Mouse (Mus musculus): Measurements from ENCODE around the gene Alad. TPM values are rescaled to one million over a fixed set of nuclear protein-coding genes. Genes with fewer than 3 reads are reported as not detected.
A peak's percentile ranks its signal among the peaks of the same experiment; 100 is the strongest.

Alad gene
- polyA plus RNA-seq, 1 experiment = 75.9 TPM

DNA sequence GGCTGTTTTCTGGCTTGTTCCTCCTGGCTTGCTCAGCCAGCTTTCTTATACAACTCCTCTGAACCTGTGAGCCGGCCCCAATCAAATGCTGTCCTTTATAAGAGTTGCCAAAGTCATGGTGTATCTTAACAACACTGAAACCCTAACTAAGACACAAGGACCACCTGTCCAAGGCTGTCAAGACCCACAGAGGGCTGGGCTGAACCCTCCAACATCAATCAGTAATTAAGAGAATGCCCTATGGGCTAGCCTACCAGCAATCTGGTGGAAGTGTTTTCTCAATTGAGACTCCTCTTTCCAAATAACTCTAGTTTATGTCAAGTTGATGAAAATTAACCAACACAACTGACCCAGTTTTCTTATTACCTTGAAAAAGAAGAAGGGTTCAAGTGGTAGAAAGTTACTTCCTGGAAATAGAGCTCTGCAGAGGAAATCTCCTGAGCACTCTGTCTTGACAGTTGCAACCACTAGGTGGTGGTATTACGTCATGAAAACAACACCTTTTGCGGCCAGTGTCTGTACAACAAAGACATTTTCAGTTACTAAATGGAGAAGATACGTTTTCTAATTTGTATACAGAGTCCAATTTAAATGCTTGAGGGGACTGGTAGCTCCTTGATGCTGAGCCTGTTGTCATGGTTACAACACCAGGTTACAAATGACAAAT is 41.4 kb upstream of the Alad start:
- WGBS = 24% methylated on average over 4 of the region's 4 CpGs
- TF ChIP-seq CTCF (IDR thresholded peaks at IDR 0.05; ENCODE audit: borderline replicate concordance, control insufficient read depth, extremely low read depth, insufficient read depth, low read length, poor library complexity) = no peak
- TF ChIP-seq POLR2A (IDR thresholded peaks at IDR 0.05; ENCODE audit: control insufficient read depth, extremely low read depth, insufficient read depth, low read length, poor library complexity) = no peak
- H3K27ac ChIP-seq (ENCODE audit: control insufficient read depth, insufficient read depth, low read length) = no peak overlapping the region
- H3K27me3 ChIP-seq (ENCODE audit: control insufficient read depth, insufficient read depth, low read length) = no peaks in the 10 kb centered on the region
- no peak overlapping the region for H3K4me3 ChIP-seq (ENCODE audit: control insufficient read depth, insufficient read depth, low read length)
- DNase-seq = peak; percentile 83
- peaks cover 13% of the 10 kb centered on the region for H3K4me1 ChIP-seq (replicated peaks; ENCODE audit: control insufficient read depth, insufficient read depth, low read length)
- H3K36me3 ChIP-seq (ENCODE audit: control insufficient read depth, insufficient read depth, low read length) = no peaks in the 10 kb centered on the region

DNA sequence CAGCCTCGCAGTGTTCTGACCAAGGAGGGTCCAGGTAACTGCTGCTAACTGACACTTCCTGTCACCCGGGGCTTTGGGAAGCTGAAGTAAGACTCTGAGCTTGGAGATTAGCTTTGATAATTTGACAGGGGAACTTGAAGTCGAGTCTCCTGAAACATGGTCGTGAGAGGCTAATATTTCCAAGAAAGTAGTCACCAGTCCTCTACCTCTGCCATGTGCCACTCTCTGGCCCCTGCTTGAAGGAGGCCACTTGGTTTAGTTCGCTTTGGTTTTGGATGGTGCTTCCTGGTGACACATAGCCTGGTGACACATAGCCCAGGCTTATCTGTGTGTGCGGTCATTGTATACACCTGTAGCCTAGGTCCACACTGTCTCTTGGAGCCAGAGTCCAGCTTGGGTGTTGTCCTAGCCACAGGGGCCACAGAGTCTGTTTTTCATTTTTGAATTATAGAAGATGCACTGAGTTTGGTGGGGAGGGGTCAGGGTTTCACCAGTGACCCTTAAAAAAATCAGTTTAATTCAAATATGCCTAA is 40.1 kb upstream of the Alad start, which contains the start of gene Rgs3:
Gene Rgs3 (plus strand): TSS at position 51 of the 533 bp plus-strand sequence.
- WGBS = 33% methylated on average over 6 of the region's 6 CpGs
- no peaks in the 10 kb centered on the region for H3K27me3 ChIP-seq (ENCODE audit: control insufficient read depth, insufficient read depth, low read length)
- H3K4me1 ChIP-seq (replicated peaks; ENCODE audit: control insufficient read depth, insufficient read depth, low read length) = peaks cover 13% of the 10 kb centered on the region
- H3K36me3 ChIP-seq (ENCODE audit: control insufficient read depth, insufficient read depth, low read length) = no peaks in the 10 kb centered on the region
- H3K27ac ChIP-seq (ENCODE audit: control insufficient read depth, insufficient read depth, low read length) = no peak within 1 kb of the TSS
- no peak for TF ChIP-seq POLR2A (IDR thresholded peaks at IDR 0.05; ENCODE audit: control insufficient read depth, extremely low read depth, insufficient read depth, low read length, poor library complexity)
- no peak for TF ChIP-seq CTCF (IDR thresholded peaks at IDR 0.05; ENCODE audit: borderline replicate concordance, control insufficient read depth, extremely low read depth, insufficient read depth, low read length, poor library complexity)
- no peak within 1 kb of the TSS for H3K4me3 ChIP-seq (ENCODE audit: control insufficient read depth, insufficient read depth, low read length)
- no peak for DNase-seq

DNA sequence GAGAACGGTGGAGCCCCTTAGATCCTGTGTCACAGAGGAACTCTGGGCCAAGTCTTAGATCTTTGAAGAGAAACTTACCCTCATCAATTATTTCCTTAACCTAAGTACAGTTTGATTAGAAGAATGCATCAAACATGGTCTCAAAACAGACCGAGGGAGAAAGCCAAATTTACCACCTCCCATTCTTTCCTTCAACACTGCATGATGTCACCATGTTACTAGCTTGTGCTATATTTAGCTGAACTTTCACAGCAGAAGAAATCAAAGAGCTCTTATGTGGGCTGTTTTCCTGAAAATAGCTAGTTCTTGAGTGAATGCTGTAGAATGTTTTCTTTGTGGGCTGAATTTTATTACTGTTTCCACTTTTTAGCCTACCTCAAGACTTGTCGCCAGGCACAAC is 37.7 kb upstream of the Alad start:
- DNase-seq = no peak
- no peak for TF ChIP-seq POLR2A (IDR thresholded peaks at IDR 0.05; ENCODE audit: control insufficient read depth, extremely low read depth, insufficient read depth, low read length, poor library complexity)
- no peak for TF ChIP-seq CTCF (IDR thresholded peaks at IDR 0.05; ENCODE audit: borderline replicate concordance, control insufficient read depth, extremely low read depth, insufficient read depth, low read length, poor library complexity)
- no peak overlapping the region for H3K27ac ChIP-seq (ENCODE audit: control insufficient read depth, insufficient read depth, low read length)
- H3K27me3 ChIP-seq (ENCODE audit: control insufficient read depth, insufficient read depth, low read length) = no peaks in the 10 kb centered on the region
- H3K36me3 ChIP-seq (ENCODE audit: control insufficient read depth, insufficient read depth, low read length) = no peaks in the 10 kb centered on the region
- H3K4me1 ChIP-seq (replicated peaks; ENCODE audit: control insufficient read depth, insufficient read depth, low read length) = peaks cover 13% of the 10 kb centered on the region
- WGBS = 14% methylated on average over 3 of the region's 3 CpGs
- no peak overlapping the region for H3K4me3 ChIP-seq (ENCODE audit: control insufficient read depth, insufficient read depth, low read length)

DNA sequence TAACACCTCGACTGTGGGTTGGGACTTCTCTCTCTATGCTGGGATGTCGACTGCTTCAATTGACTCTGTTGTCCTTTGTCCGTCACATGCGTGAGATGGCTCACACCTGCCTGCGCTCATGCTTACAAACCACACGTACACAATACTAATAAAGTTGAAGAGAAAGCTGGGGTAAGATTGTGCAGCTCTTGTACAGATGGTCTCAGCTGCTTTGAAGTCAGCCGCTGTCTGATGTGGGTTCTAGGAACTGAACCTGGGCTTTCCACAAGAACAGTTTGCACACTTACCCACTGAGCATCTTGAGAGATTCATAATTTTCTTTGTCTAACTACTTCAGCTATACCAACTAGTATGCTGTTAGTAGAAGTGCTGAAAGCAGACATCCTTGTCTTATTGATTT is 32.2 kb upstream of the Alad start:
- DNase-seq = peak; percentile 54
- 9% methylated on average over 7 of the region's 7 CpGs for whole genome bisulfite sequencing
- Histone ChIP-seq H3K27me3 (ENCODE audit: control insufficient read depth, insufficient read depth, low read length) (no peaks in the 10 kb centered on the region), H3K36me3 (ENCODE audit: control insufficient read depth, insufficient read depth, low read length) (no peaks in the 10 kb centered on the region), H3K4me1 (replicated peaks; ENCODE audit: control insufficient read depth, insufficient read depth, low read length) (peaks cover 5% of the 10 kb centered on the region), H3K4me3 (ENCODE audit: control insufficient read depth, insufficient read depth, low read length) (no peak overlapping the region), H3K27ac (ENCODE audit: control insufficient read depth, insufficient read depth, low read length) (no peak overlapping the region)
- no peak for TF ChIP-seq POLR2A (IDR thresholded peaks at IDR 0.05; ENCODE audit: control insufficient read depth, extremely low read depth, insufficient read depth, low read length, poor library complexity)
- no peak for TF ChIP-seq CTCF (IDR thresholded peaks at IDR 0.05; ENCODE audit: borderline replicate concordance, control insufficient read depth, extremely low read depth, insufficient read depth, low read length, poor library complexity)

DNA sequence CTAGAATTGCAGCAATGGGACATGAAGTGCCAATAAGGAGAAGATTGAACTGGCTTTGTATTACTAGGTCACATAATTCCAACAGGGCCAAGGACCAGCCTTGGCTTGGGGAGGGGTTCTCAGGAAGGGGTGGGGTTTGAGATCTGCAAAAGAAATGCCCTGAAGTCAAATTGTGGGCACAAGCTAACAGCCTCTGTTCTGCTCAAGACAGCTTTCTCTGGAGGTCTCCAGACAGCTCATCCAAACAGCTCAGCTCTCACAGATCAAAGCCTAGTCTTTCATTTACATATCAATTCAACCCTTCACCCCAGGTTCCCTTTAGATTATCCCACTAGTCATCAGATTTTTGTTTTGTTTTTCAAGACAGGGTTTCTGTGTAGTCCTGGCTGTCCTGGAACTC is 25.1 kb upstream of the Alad start:
- no peaks in the 10 kb centered on the region for H3K27me3 ChIP-seq (ENCODE audit: control insufficient read depth, insufficient read depth, low read length)
- no peak for DNase-seq
- H3K4me1 ChIP-seq (replicated peaks; ENCODE audit: control insufficient read depth, insufficient read depth, low read length) = no peaks in the 10 kb centered on the region
- H3K36me3 ChIP-seq (ENCODE audit: control insufficient read depth, insufficient read depth, low read length) = no peaks in the 10 kb centered on the region
- TF ChIP-seq POLR2A (IDR thresholded peaks at IDR 0.05; ENCODE audit: control insufficient read depth, extremely low read depth, insufficient read depth, low read length, poor library complexity) = no peak
- TF ChIP-seq CTCF (IDR thresholded peaks at IDR 0.05; ENCODE audit: borderline replicate concordance, control insufficient read depth, extremely low read depth, insufficient read depth, low read length, poor library complexity) = no peak
- no peak overlapping the region for H3K4me3 ChIP-seq (ENCODE audit: control insufficient read depth, insufficient read depth, low read length)
- H3K27ac ChIP-seq (ENCODE audit: control insufficient read depth, insufficient read depth, low read length) = no peak overlapping the region

DNA sequence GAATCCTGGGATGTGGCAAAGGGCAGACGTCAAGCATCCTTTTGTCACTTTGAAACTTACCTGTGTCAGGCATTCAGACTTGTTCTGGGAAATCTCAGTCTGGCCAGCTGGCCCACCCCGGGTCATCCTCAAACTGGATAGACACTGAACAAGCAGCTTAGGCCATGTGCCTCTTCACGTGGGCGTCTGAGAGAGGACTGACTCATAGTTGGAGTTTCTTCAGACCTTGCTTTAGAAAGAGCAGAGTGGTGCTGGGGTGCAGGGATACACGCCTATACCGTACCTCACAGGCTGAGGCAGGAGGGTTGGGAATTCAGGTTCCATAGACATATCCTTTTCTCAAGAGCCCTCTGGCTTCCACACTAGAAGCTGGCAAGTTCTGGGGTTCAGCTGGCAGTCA is 24.1 kb upstream of the Alad start:
- no peak for DNase-seq
- H3K27me3 ChIP-seq (ENCODE audit: control insufficient read depth, insufficient read depth, low read length) = no peaks in the 10 kb centered on the region
- TF ChIP-seq CTCF (IDR thresholded peaks at IDR 0.05; ENCODE audit: borderline replicate concordance, control insufficient read depth, extremely low read depth, insufficient read depth, low read length, poor library complexity) = no peak
- no peak for TF ChIP-seq POLR2A (IDR thresholded peaks at IDR 0.05; ENCODE audit: control insufficient read depth, extremely low read depth, insufficient read depth, low read length, poor library complexity)
- 96% methylated on average over 6 of the region's 6 CpGs for WGBS
- no peak overlapping the region for H3K4me3 ChIP-seq (ENCODE audit: control insufficient read depth, insufficient read depth, low read length)
- H3K36me3 ChIP-seq (ENCODE audit: control insufficient read depth, insufficient read depth, low read length) = no peaks in the 10 kb centered on the region
- no peak overlapping the region for H3K27ac ChIP-seq (ENCODE audit: control insufficient read depth, insufficient read depth, low read length)
- H3K4me1 ChIP-seq (replicated peaks; ENCODE audit: control insufficient read depth, insufficient read depth, low read length) = no peaks in the 10 kb centered on the region

All from thymus, adult 2 months (tissue).